Mouse (Mus musculus) liver, adult 2 months (tissue): ENCODE measurements around the gene Gale.
A peak's percentile ranks its signal among the peaks of the same experiment; 100 is the strongest.
"Not testable (repeated sequence)": the region's sequence is repeated elsewhere in the genome, so short reads cannot be mapped to it uniquely, and the experiment has no call there.

Experiments used
- CTCF ChIP-seq: fragments of 200-500 bp; IDR thresholded peaks from 2 replicates; pipeline ENCODE4 v1.5.1; 2011; ENCODE audit warnings: low read depth, low read length, control low read depth
- POLR2A ChIP-seq: fragments of 200-500 bp; IDR thresholded peaks from 2 replicates; pipeline ENCODE4 v1.6.1; 2011; ENCODE audit warnings: low read length, control low read depth; ENCODE audit not compliant: insufficient read depth; ENCODE audit errors: extremely low read depth

GRCm38 (mm10) chr4:135941026-135941425 is 22.5 kb upstream of the Gale start:
- peak; percentile 58 for TF ChIP-seq CTCF
- TF ChIP-seq POLR2A: not testable (repeated sequence)
